Mouse (Mus musculus) kidney, adult 2 months (tissue): ENCODE data around the gene Lgals2.

Source experiments
- CTCF ChIP-seq: fragments of 200-500 bp; conservative IDR thresholded peaks from 2 replicates; pipeline ENCODE4 v1.5.1; 2011; ENCODE audit warnings: low read depth, mild to moderate bottlenecking, control low read depth, low read length, moderate library complexity, mixed read lengths; ENCODE audit not compliant: insufficient read depth, insufficient read length
- POLR2A ChIP-seq: fragments of 200-500 bp; IDR thresholded peaks from one replicate; pipeline ENCODE4 v1.6.1; 2011; ENCODE audit warnings: low read depth, low read length, control low read depth

- TF ChIP-seq CTCF = no peak
- TF ChIP-seq POLR2A = no peak
These were observed 1.7 kb upstream of the Lgals2 start for GRCm38 (mm10) chr15:78857009-78857408.
